Mouse (Mus musculus) MEL (cell line): ENCODE measurements around the gene Sh2b3. TPM values are rescaled to one million over a fixed set of nuclear protein-coding genes. Genes with fewer than 3 reads are reported as not detected.

Experiments used
- DNase-seq: peaks from one replicate; pipeline ENCODE4 v3.0.0; 2011; ENCODE audit warnings: low read depth, low spot score
- H3K27ac ChIP-seq: 2 replicates; pipeline ENCODE4 v1.5.1; 2012; ENCODE audit warnings: low read depth, mild to moderate bottlenecking, control low read depth, low read length, moderate library complexity; ENCODE audit not compliant: control insufficient read depth
- H3K27me3 ChIP-seq, 2 experiments: fragments of 150-350 bp in 1 of 2; sonication (generic) in 1 of 2; 2 replicates each; pipeline ENCODE4 v1.6.1; 2012; ENCODE audit warnings: low read length in 2 of 2, mild to moderate bottlenecking in 2 of 2, improper control_type of control experiment in 1 of 2, moderate library complexity in 1 of 2; ENCODE audit not compliant: insufficient read depth in 2 of 2, control insufficient read depth in 1 of 2
- H3K36me3 ChIP-seq, 2 experiments: 2 replicates each; pipeline ENCODE4 v1.6.1; 2012 to 2014; ENCODE audit warnings: low read length in 2 of 2, improper control_type of control experiment in 1 of 2, inconsistent platforms in 1 of 2, mild to moderate bottlenecking in 1 of 2; ENCODE audit not compliant: insufficient read depth in 2 of 2, control insufficient read depth in 1 of 2
- H3K4me1 ChIP-seq, 2 experiments: fragments of 150-350 bp in 1 of 2; sonication (generic) in 1 of 2; 2 replicates each; pipeline ENCODE4 v1.6.1; 2012; ENCODE audit warnings: low read length in 2 of 2, improper control_type of control experiment in 1 of 2, mild to moderate bottlenecking in 1 of 2; ENCODE audit not compliant: insufficient read depth in 2 of 2, control insufficient read depth in 1 of 2
- H3K4me3 ChIP-seq, 2 experiments: fragments of 150-350 bp in 1 of 2; sonication (generic) in 1 of 2; 2 replicates each; pipeline ENCODE4 v1.5.1; 2012; ENCODE audit warnings: low read depth in 2 of 2, low read length in 2 of 2, mild to moderate bottlenecking in 2 of 2, moderate library complexity in 2 of 2, control low read depth in 1 of 2, improper control_type of control experiment in 1 of 2; ENCODE audit not compliant: control insufficient read depth in 1 of 2, insufficient read depth in 1 of 2
- H3K79me2 ChIP-seq: 2 replicates; pipeline ENCODE4 v1.6.1; 2012; ENCODE audit warnings: mild to moderate bottlenecking, low read length, moderate library complexity; ENCODE audit not compliant: control insufficient read depth, poor library complexity, insufficient read depth
- H3K9ac ChIP-seq: 2 replicates; pipeline ENCODE4 v1.6.1; 2012; ENCODE audit warnings: low read depth, mild to moderate bottlenecking, control low read depth, low read length, moderate library complexity; ENCODE audit not compliant: control insufficient read depth, poor library complexity, severe bottlenecking
- H3K9me3 ChIP-seq: fragments of 150-350 bp; sonication (generic); replicated peaks from 2 replicates; pipeline ENCODE4 v1.6.1; 2012; ENCODE audit warnings: mild to moderate bottlenecking, low read length, improper control_type of control experiment, moderate library complexity; ENCODE audit not compliant: insufficient read depth
- CTCF ChIP-seq, 3 experiments: IDR thresholded peaks in 2 of 3; conservative IDR thresholded peaks in 1 of 3; 2 replicates each; pipeline ENCODE4 v1.5.1; 2011 to 2012; ENCODE audit warnings: low read length in 3 of 3, low read depth in 2 of 3, mild to moderate bottlenecking in 2 of 3, improper control_type of control experiment in 1 of 3, inconsistent platforms in 1 of 3, mixed read lengths in 1 of 3, moderate library complexity in 1 of 3; ENCODE audit not compliant: control insufficient read depth in 1 of 3, insufficient read depth in 1 of 3, poor library complexity in 1 of 3, severe bottlenecking in 1 of 3
- HCFC1 ChIP-seq: IDR thresholded peaks from 2 replicates; pipeline ENCODE4 v1.6.1; 2012; ENCODE audit warnings: low read depth, mild to moderate bottlenecking, inconsistent platforms, low read length, improper control_type of control experiment, moderate library complexity
- MYC ChIP-seq: IDR thresholded peaks from 2 replicates; pipeline ENCODE4 v1.6.1; 2011; ENCODE audit warnings: low read depth, mild to moderate bottlenecking, low read length, improper control_type of control experiment, moderate library complexity
- NRF1 ChIP-seq: IDR thresholded peaks from 2 replicates; pipeline ENCODE4 v1.6.1; 2014; ENCODE audit warnings: low read depth, mild to moderate bottlenecking, inconsistent platforms, low read length, improper control_type of control experiment, moderate library complexity; ENCODE audit not compliant: poor library complexity, insufficient read depth, severe bottlenecking
- POLR2A ChIP-seq, 2 experiments: IDR thresholded peaks; 2 replicates each; pipeline ENCODE4 v1.6.1; 2011 to 2012; ENCODE audit warnings: low read length in 2 of 2, mild to moderate bottlenecking in 2 of 2, control low read depth in 1 of 2, improper control_type of control experiment in 1 of 2, low read depth in 1 of 2, moderate library complexity in 1 of 2; ENCODE audit not compliant: control insufficient read depth in 1 of 2, insufficient read depth in 1 of 2, poor library complexity in 1 of 2
- POLR2AphosphoS2 ChIP-seq: IDR thresholded peaks from 2 replicates; pipeline ENCODE4 v1.6.1; 2011; ENCODE audit warnings: low read length, improper control_type of control experiment
- POLR2AphosphoS5 ChIP-seq: IDR thresholded peaks from 2 replicates; pipeline ENCODE4 v1.6.1; 2012; ENCODE audit warnings: low read depth, borderline replicate concordance, mild to moderate bottlenecking, inconsistent platforms, low read length, moderate library complexity, mixed read lengths
- RAD21 ChIP-seq: IDR thresholded peaks from 2 replicates; pipeline ENCODE4 v1.6.1; 2011; ENCODE audit warnings: mild to moderate bottlenecking, low read depth, low read length, improper control_type of control experiment
- SMC3 ChIP-seq: IDR thresholded peaks from 2 replicates; pipeline ENCODE4 v1.6.1; 2011; ENCODE audit warnings: low read depth, low read length, improper control_type of control experiment
- USF1 ChIP-seq: IDR thresholded peaks from 2 replicates; pipeline ENCODE4 v1.6.1; 2014; ENCODE audit warnings: low read depth, mild to moderate bottlenecking, inconsistent platforms, low read length, improper control_type of control experiment, moderate library complexity
- ZC3H11A ChIP-seq: IDR thresholded peaks from 2 replicates; pipeline ENCODE4 v1.6.1; 2012; ENCODE audit warnings: low read depth, mild to moderate bottlenecking, inconsistent platforms, low read length, improper control_type of control experiment
- ZMIZ1 ChIP-seq: IDR thresholded peaks from 2 replicates; pipeline ENCODE4 v1.6.1; 2012; ENCODE audit warnings: low read depth, mild to moderate bottlenecking, inconsistent platforms, low read length, improper control_type of control experiment, moderate library complexity
- ZNF384 ChIP-seq: IDR thresholded peaks from 2 replicates; pipeline ENCODE4 v1.6.1; 2012; ENCODE audit warnings: low read depth, mild to moderate bottlenecking, inconsistent platforms, low read length, improper control_type of control experiment
- polyA plus RNA-seq, 2 experiments: library from polyadenylated mRNA; stranded (reverse) in 1 of 2; unstranded in 1 of 2; fragments of >175 nt in 1 of 2; fragments of >200 nt in 1 of 2; gene quantifications; 2 replicates each; pipeline versions ENCODE4 v1.2.1 to v1.2.4; 2012; ENCODE audit warnings: low replicate concordance in 2 of 2, low read depth in 1 of 2; ENCODE audit not compliant: insufficient read length in 2 of 2, insufficient read depth in 1 of 2, missing spikeins in 1 of 2
- total RNA-seq: library from RNA; depleted of rRNA; stranded (reverse); fragments of 300-350 nt; gene quantifications from 2 replicates; pipeline ENCODE4 v1.2.3, GENCODE M21; 2012

Gene Sh2b3
- total and polyA plus RNA-seq, 3 experiments = 14.0 to 43.2 TPM; not detected in 1

GRCm38 (mm10) chr5:121816611-121817010 is 20.8 kb downstream of the Sh2b3 start:
- TF ChIP-seq NRF1 = no peak
- peak in 1 of 2 experiments; percentile 42; a peak in 1 of 4 replicates for TF ChIP-seq POLR2A (IDR thresholded peaks at IDR 0.05; ENCODE audit: control insufficient read depth in 1 of 2, insufficient read depth in 1 of 2, low read depth in 1 of 2, low read length in 2 of 2, poor library complexity in 1 of 2)
- no peak for TF ChIP-seq POLR2AphosphoS5
- TF ChIP-seq CTCF (IDR thresholded peaks at IDR 0.05 in 2 of 3, conservative IDR thresholded peaks at IDR 0.05 in 1 of 3; ENCODE audit: control insufficient read depth in 1 of 3, insufficient read depth in 1 of 3, low read depth in 2 of 3, low read length in 3 of 3, poor library complexity in 1 of 3, severe bottlenecking in 1 of 3) = no peak
- TF ChIP-seq POLR2AphosphoS2 = peak; percentile 45; the same call in 1 of the 2 replicates
- Histone ChIP-seq H3K9ac (no peak overlapping the region), H3K79me2 (no peaks in the 10 kb centered on the region), H3K27ac (no peak overlapping the region), H3K9me3 (no peaks in the 10 kb centered on the region), H3K4me3 (no peak overlapping the region), H3K36me3 (peaks cover 0 to 10% of the 10 kb centered on the region in 2 experiments; a peak in 3 of 4 replicates), H3K4me1 (no peaks in the 10 kb centered on the region), H3K27me3 (no peaks in the 10 kb centered on the region)
- DNase-seq = no peak

GRCm38 (mm10) chr5:121815867-121816380 is 21.5 kb downstream of the Sh2b3 start:
- TF ChIP-seq ZMIZ1 (peak; percentile 10; the same call in 1 of the 2 replicates), MYC (no peak)
- Histone ChIP-seq H3K4me1 (no peaks in the 10 kb centered on the region), H3K9ac (no peak overlapping the region), H3K79me2 (no peaks in the 10 kb centered on the region), H3K27ac (no peak overlapping the region), H3K4me3 (no peak overlapping the region), H3K27me3 (no peaks in the 10 kb centered on the region), H3K9me3 (no peaks in the 10 kb centered on the region), H3K36me3 (peaks cover 0 to 9% of the 10 kb centered on the region in 2 experiments; a peak in 3 of 4 replicates)
- no peak for DNase-seq

- H3K9ac ChIP-seq = no peak overlapping the region
- no peaks in the 10 kb centered on the region for H3K4me1 ChIP-seq
- H3K9me3 ChIP-seq = no peaks in the 10 kb centered on the region
- H3K27ac ChIP-seq = no peak overlapping the region
- no peak for TF ChIP-seq USF1
- peak; percentile 48 for TF ChIP-seq RAD21
- no peak for TF ChIP-seq HCFC1
- peak; percentile 17; the same call in 1 of the 2 replicates for TF ChIP-seq ZC3H11A
- peak; percentile 27 to 71 (median 57) for TF ChIP-seq CTCF (IDR thresholded peaks at IDR 0.05 in 2 of 3, conservative IDR thresholded peaks at IDR 0.05 in 1 of 3; ENCODE audit: control insufficient read depth in 1 of 3, insufficient read depth in 1 of 3, low read depth in 2 of 3, low read length in 3 of 3, poor library complexity in 1 of 3, severe bottlenecking in 1 of 3)
- TF ChIP-seq ZNF384 = no peak
- TF ChIP-seq SMC3 = peak; percentile 52
- no peak for TF ChIP-seq ZMIZ1
- H3K4me3 ChIP-seq = no peak overlapping the region
- H3K27me3 ChIP-seq = no peaks in the 10 kb centered on the region
- H3K79me2 ChIP-seq = no peaks in the 10 kb centered on the region
- peak; percentile 67 for DNase-seq
- H3K36me3 ChIP-seq = peaks cover 0 to 7% of the 10 kb centered on the region in 2 experiments; a peak in 1 of 4 replicates
Measured at GRCm38 (mm10) chr5:121815067-121815466, 22.4 kb downstream of the Sh2b3 start.
